Mouse (Mus musculus): Measurements from ENCODE around the gene Ddx55. TPM values are rescaled to one million over a fixed set of nuclear protein-coding genes. Genes with fewer than 3 reads are reported as not detected.
A peak's percentile ranks its signal among the peaks of the same experiment; 100 is the strongest.

Ddx55 gene
- 15.3 and 16.4 TPM in 2 replicates for polyA plus RNA-seq (2014; fragmentation: Nextera tagmentation; extraction: Ambion mirVana)

- H3K27ac ChIP-seq (ENCODE audit: low read length), result peak within 1 kb of the TSS; percentile 69
- peak; percentile 81 for ATAC-seq (ENCODE audit: insufficient number of reproducible peaks, insufficient read depth, low FRiP score, low read depth)
- H3K4me1 ChIP-seq (ENCODE audit: control insufficient read depth, insufficient read depth, low read length), result no peaks in the 10 kb centered on the region
- H3K9ac ChIP-seq (replicated peaks; ENCODE audit: low read depth, low read length), result peak within 1 kb of the TSS; percentile 61
- H3K27me3 ChIP-seq (ENCODE audit: control insufficient read depth, insufficient read depth, low read length), result no peaks in the 10 kb centered on the region
- no peaks in the 10 kb centered on the region for H3K9me3 ChIP-seq (ENCODE audit: control insufficient read depth, low read depth, low read length)
- peaks cover 34% of the 10 kb centered on the region for H3K36me3 ChIP-seq (ENCODE audit: control insufficient read depth, insufficient read depth, low read length)
- peak within 1 kb of the TSS; percentile 90 for H3K4me3 ChIP-seq (ENCODE audit: low read depth, low read length)
- WGBS, result under 1% methylated on average over 55 of the region's 66 CpGs
- peak within 1 kb of the TSS; percentile 72 for H3K4me2 ChIP-seq (replicated peaks; ENCODE audit: low read depth, low read length)
Measured at GRCm38 (mm10) chr5:124552558-124553307, at the start of gene Ddx55. Gene Ddx55, plus strand, starts transcription at chr5:124552864.

- Histone ChIP-seq H3K36me3 (ENCODE audit: control insufficient read depth, insufficient read depth, low read length) (peaks cover 20% of the 10 kb centered on the region), H3K9me3 (ENCODE audit: control insufficient read depth, low read depth, low read length) (no peaks in the 10 kb centered on the region), H3K27me3 (ENCODE audit: control insufficient read depth, insufficient read depth, low read length) (no peaks in the 10 kb centered on the region), H3K4me1 (ENCODE audit: control insufficient read depth, insufficient read depth, low read length) (peaks cover 14% of the 10 kb centered on the region; the same call in 1 of the 2 replicates), H3K27ac (ENCODE audit: low read length) (no peak overlapping the region), H3K9ac (replicated peaks; ENCODE audit: low read depth, low read length) (no peak overlapping the region), H3K4me3 (ENCODE audit: low read depth, low read length) (no peak overlapping the region), H3K4me2 (replicated peaks; ENCODE audit: low read depth, low read length) (no peak overlapping the region)
- WGBS, result 58% methylated on average over 14 of the region's 14 CpGs
- ATAC-seq (ENCODE audit: insufficient number of reproducible peaks, insufficient read depth, low FRiP score, low read depth), result no peak
Measured at GRCm38 (mm10) chr5:124503742-124504141, 48.9 kb upstream of the Ddx55 start.

DNA sequence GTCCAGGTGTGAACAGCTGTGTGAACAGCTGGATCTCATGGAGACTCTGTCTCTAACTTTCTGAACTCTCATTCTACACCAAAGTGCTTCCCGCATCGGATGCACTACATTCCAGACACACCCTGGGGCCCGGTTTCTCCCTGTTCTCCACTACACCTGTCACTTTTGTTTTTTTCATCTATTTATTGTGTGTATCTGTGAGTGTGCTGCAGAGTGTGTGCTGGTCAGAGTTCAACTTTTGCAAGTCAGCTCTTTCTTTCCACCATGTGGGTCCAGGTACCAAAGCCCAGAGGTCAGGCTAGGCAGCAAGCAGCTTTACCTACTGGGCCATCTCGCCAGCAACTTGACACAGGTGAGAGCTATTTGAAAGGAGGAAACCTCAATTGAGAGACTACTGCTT lies 47.4 kb upstream of the Ddx55 start:
- no peak for ATAC-seq (ENCODE audit: insufficient number of reproducible peaks, insufficient read depth, low FRiP score, low read depth)

GRCm38 (mm10) chr5:124506731-124507359 lies 45.8 kb upstream of the Ddx55 start:
- H3K9me3 ChIP-seq (ENCODE audit: control insufficient read depth, low read depth, low read length), result no peaks in the 10 kb centered on the region
- peaks cover 14% of the 10 kb centered on the region; the same call in 1 of the 2 replicates for H3K4me1 ChIP-seq (ENCODE audit: control insufficient read depth, insufficient read depth, low read length)
- peaks cover 9% of the 10 kb centered on the region for H3K36me3 ChIP-seq (ENCODE audit: control insufficient read depth, insufficient read depth, low read length)
- H3K4me3 ChIP-seq (ENCODE audit: low read depth, low read length), result no peak overlapping the region
- H3K9ac ChIP-seq (replicated peaks; ENCODE audit: low read depth, low read length), result no peak overlapping the region
- H3K27me3 ChIP-seq (ENCODE audit: control insufficient read depth, insufficient read depth, low read length), result no peaks in the 10 kb centered on the region
- H3K4me2 ChIP-seq (replicated peaks; ENCODE audit: low read depth, low read length), result no peak overlapping the region
- H3K27ac ChIP-seq (ENCODE audit: low read length), result no peak overlapping the region
- 31% methylated on average over 10 of the region's 10 CpGs for WGBS
- peak; percentile 1; the same call in 1 of the 2 replicates for ATAC-seq (ENCODE audit: insufficient number of reproducible peaks, insufficient read depth, low FRiP score, low read depth)

More for the DNA sequence above, 47.4 kb upstream of the Ddx55 start:
- Histone ChIP-seq H3K9ac (replicated peaks; ENCODE audit: low read depth, low read length) (no peak overlapping the region), H3K27ac (ENCODE audit: low read length) (no peak overlapping the region), H3K4me3 (ENCODE audit: low read depth, low read length) (no peak overlapping the region), H3K4me1 (ENCODE audit: control insufficient read depth, insufficient read depth, low read length) (peaks cover 14% of the 10 kb centered on the region; the same call in 1 of the 2 replicates), H3K36me3 (ENCODE audit: control insufficient read depth, insufficient read depth, low read length) (peaks cover 20% of the 10 kb centered on the region), H3K9me3 (ENCODE audit: control insufficient read depth, low read depth, low read length) (no peaks in the 10 kb centered on the region), H3K4me2 (replicated peaks; ENCODE audit: low read depth, low read length) (no peak overlapping the region), H3K27me3 (ENCODE audit: control insufficient read depth, insufficient read depth, low read length) (no peaks in the 10 kb centered on the region)
- 79% methylated on average over 4 of the region's 4 CpGs for WGBS

GRCm38 (mm10) chr5:124509200-124509599 lies 43.5 kb upstream of the Ddx55 start:
- no peaks in the 10 kb centered on the region for H3K9me3 ChIP-seq (ENCODE audit: control insufficient read depth, low read depth, low read length)
- H3K27ac ChIP-seq (ENCODE audit: low read length), result no peak overlapping the region
- WGBS, result 80% methylated on average over 6 of the region's 6 CpGs
- H3K27me3 ChIP-seq (ENCODE audit: control insufficient read depth, insufficient read depth, low read length), result no peaks in the 10 kb centered on the region
- peaks cover 15% of the 10 kb centered on the region for H3K36me3 ChIP-seq (ENCODE audit: control insufficient read depth, insufficient read depth, low read length)
- no peak overlapping the region for H3K4me2 ChIP-seq (replicated peaks; ENCODE audit: low read depth, low read length)
- peak; percentile 38; the same call in 1 of the 2 replicates for ATAC-seq (ENCODE audit: insufficient number of reproducible peaks, insufficient read depth, low FRiP score, low read depth)
- H3K4me1 ChIP-seq (ENCODE audit: control insufficient read depth, insufficient read depth, low read length), result peaks cover 14% of the 10 kb centered on the region; the same call in 1 of the 2 replicates
- no peak overlapping the region for H3K4me3 ChIP-seq (ENCODE audit: low read depth, low read length)
- H3K9ac ChIP-seq (replicated peaks; ENCODE audit: low read depth, low read length), result no peak overlapping the region

- H3K4me3 ChIP-seq (ENCODE audit: low read depth, low read length), result no peak overlapping the region
- H3K4me1 ChIP-seq (ENCODE audit: control insufficient read depth, insufficient read depth, low read length), result peaks cover 14% of the 10 kb centered on the region; the same call in 1 of the 2 replicates
- 0 out of 2 replicates have a peak overlapping the region, but pooled peaks have one; percentile 2 for H3K27ac ChIP-seq (ENCODE audit: low read length)
- H3K27me3 ChIP-seq (ENCODE audit: control insufficient read depth, insufficient read depth, low read length), result no peaks in the 10 kb centered on the region
- 52% methylated on average over 12 of the region's 12 CpGs for WGBS
- no peaks in the 10 kb centered on the region for H3K9me3 ChIP-seq (ENCODE audit: control insufficient read depth, low read depth, low read length)
- no peak overlapping the region for H3K9ac ChIP-seq (replicated peaks; ENCODE audit: low read depth, low read length)
- no peak overlapping the region for H3K4me2 ChIP-seq (replicated peaks; ENCODE audit: low read depth, low read length)
- 0 out of 2 replicates have a peak, but pooled peaks have one; percentile 24 for ATAC-seq (ENCODE audit: insufficient number of reproducible peaks, insufficient read depth, low FRiP score, low read depth)
- H3K36me3 ChIP-seq (ENCODE audit: control insufficient read depth, insufficient read depth, low read length), result peaks cover 17% of the 10 kb centered on the region
Measured at GRCm38 (mm10) chr5:124509742-124510237, 42.9 kb upstream of the Ddx55 start.

GRCm38 (mm10) chr5:124510536-124511050 lies 42.1 kb upstream of the Ddx55 start:
- ATAC-seq (ENCODE audit: insufficient number of reproducible peaks, insufficient read depth, low FRiP score, low read depth), result no peak
- Histone ChIP-seq H3K27me3 (ENCODE audit: control insufficient read depth, insufficient read depth, low read length) (no peaks in the 10 kb centered on the region), H3K27ac (ENCODE audit: low read length) (no peak overlapping the region), H3K9me3 (ENCODE audit: control insufficient read depth, low read depth, low read length) (no peaks in the 10 kb centered on the region), H3K9ac (replicated peaks; ENCODE audit: low read depth, low read length) (no peak overlapping the region), H3K4me3 (ENCODE audit: low read depth, low read length) (no peak overlapping the region), H3K36me3 (ENCODE audit: control insufficient read depth, insufficient read depth, low read length) (peaks cover 19% of the 10 kb centered on the region), H3K4me2 (replicated peaks; ENCODE audit: low read depth, low read length) (no peak overlapping the region), H3K4me1 (ENCODE audit: control insufficient read depth, insufficient read depth, low read length) (peaks cover 14% of the 10 kb centered on the region; the same call in 1 of the 2 replicates)
- WGBS, result 80% methylated on average over 10 of the region's 10 CpGs

DNA sequence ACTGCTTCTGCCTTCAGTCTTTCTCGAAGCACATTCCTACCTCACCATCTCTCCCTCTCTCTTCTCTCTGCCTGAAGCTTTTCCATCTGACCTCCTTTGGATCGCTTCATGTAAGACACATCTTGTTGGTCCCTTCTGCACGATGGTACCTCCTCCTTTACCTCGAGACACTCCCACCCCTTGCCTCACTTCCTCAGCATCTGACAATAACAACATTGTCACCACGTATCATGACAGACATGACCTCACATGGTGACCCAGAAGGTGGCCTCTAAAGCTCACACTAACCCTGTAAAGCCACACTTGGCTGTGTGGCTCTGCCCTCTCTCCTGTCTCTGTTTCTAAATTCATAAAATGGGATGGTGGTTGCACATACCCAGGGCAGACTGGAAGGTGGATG lies 36.9 kb upstream of the Ddx55 start:
- WGBS, result 85% methylated on average over 5 of the region's 5 CpGs
- ATAC-seq (ENCODE audit: insufficient number of reproducible peaks, insufficient read depth, low FRiP score, low read depth), result no peak
- H3K9me3 ChIP-seq (ENCODE audit: control insufficient read depth, low read depth, low read length), result no peaks in the 10 kb centered on the region
- H3K4me1 ChIP-seq (ENCODE audit: control insufficient read depth, insufficient read depth, low read length), result no peaks in the 10 kb centered on the region
- no peak overlapping the region for H3K4me2 ChIP-seq (replicated peaks; ENCODE audit: low read depth, low read length)
- no peaks in the 10 kb centered on the region for H3K27me3 ChIP-seq (ENCODE audit: control insufficient read depth, insufficient read depth, low read length)
- H3K9ac ChIP-seq (replicated peaks; ENCODE audit: low read depth, low read length), result no peak overlapping the region
- H3K4me3 ChIP-seq (ENCODE audit: low read depth, low read length), result no peak overlapping the region
- H3K27ac ChIP-seq (ENCODE audit: low read length), result no peak overlapping the region
- H3K36me3 ChIP-seq (ENCODE audit: control insufficient read depth, insufficient read depth, low read length), result peaks cover 30% of the 10 kb centered on the region
